Mouse (Mus musculus) liver, embryonic 14.5 days (tissue): ENCODE measurements around the gene Necab3.

Experiments used
- CTCF ChIP-seq: IDR thresholded peaks from 2 replicates; pipeline ENCODE4 v1.5.1; 2016; ENCODE audit warnings: antibody characterized with exemption, low read depth, control low read depth
- EP300 ChIP-seq: IDR thresholded peaks from 2 replicates; pipeline ENCODE4 v1.6.1; 2016; ENCODE audit warnings: antibody characterized with exemption, low read depth

- no peak for TF ChIP-seq CTCF
- no peak for TF ChIP-seq EP300
These were observed 25.8 kb downstream of the Necab3 start for GRCm38 (mm10) chr2:154532888-154533287.
